Mouse (Mus musculus) erythroblast, embryonic 14.5 days (primary cell): ENCODE results near the gene Tfap2c. TPM values are rescaled to one million over a fixed set of nuclear protein-coding genes. Genes with fewer than 3 reads are reported as not detected.

Experiments
- H3K27me3 ChIP-seq: 2 replicates; pipeline ENCODE4 v1.6.1; 2012; ENCODE audit warnings: inconsistent platforms; ENCODE audit not compliant: control insufficient read depth
- H3K36me3 ChIP-seq: 2 replicates; pipeline ENCODE4 v1.6.1; 2012; ENCODE audit warnings: mild to moderate bottlenecking, inconsistent platforms; ENCODE audit not compliant: control insufficient read depth
- H3K4me1 ChIP-seq: 2 replicates; pipeline ENCODE4 v1.6.1; 2012; ENCODE audit warnings: inconsistent platforms; ENCODE audit not compliant: control insufficient read depth
- H3K4me3 ChIP-seq: replicated peaks from 2 replicates; pipeline ENCODE3; 2012; ENCODE audit warnings: moderate library complexity, mild to moderate bottlenecking, inconsistent platforms
- H3K9me3 ChIP-seq: 2 replicates; pipeline ENCODE4 v1.6.1; 2012; ENCODE audit warnings: low read length, inconsistent platforms, mixed read lengths; ENCODE audit not compliant: control insufficient read depth
- GATA1 ChIP-seq: IDR thresholded peaks from 2 replicates; pipeline ENCODE4 v1.6.1; 2012; ENCODE audit warnings: low read length, inconsistent platforms, mixed read lengths
- TAL1 ChIP-seq: IDR thresholded peaks from 3 replicates; pipeline ENCODE4 v1.6.1; 2012; ENCODE audit warnings: low read length, inconsistent platforms, mixed read lengths
- polyA plus RNA-seq: library from polyadenylated mRNA; stranded (reverse); fragments of >175 nt; gene quantifications from 2 replicates; pipeline ENCODE4 v1.2.3, GENCODE M21; 2012

Gene Tfap2c
- polyA plus RNA-seq, 1 experiment = not detected

GRCm38 (mm10) chr2:172590839-172591238 is 41.4 kb downstream of the Tfap2c start:
- Histone ChIP-seq H3K27me3 (no peaks in the 10 kb centered on the region), H3K4me1 (peaks cover 10% of the 10 kb centered on the region), H3K9me3 (no peaks in the 10 kb centered on the region; the same call in 1 of the 2 replicates), H3K36me3 (no peaks in the 10 kb centered on the region), H3K4me3 (no peak overlapping the region)
- TF ChIP-seq TAL1 = no peak
- no peak for TF ChIP-seq GATA1

- TF ChIP-seq TAL1 = no peak
- no peak for TF ChIP-seq GATA1
- peaks cover 10% of the 10 kb centered on the region for H3K4me1 ChIP-seq
These were observed 44.9 kb downstream of the Tfap2c start for GRCm38 (mm10) chr2:172594326-172594725.

GRCm38 (mm10) chr2:172597056-172597455 is 47.7 kb downstream of the Tfap2c start:
- H3K4me1 ChIP-seq = no peaks in the 10 kb centered on the region
- no peaks in the 10 kb centered on the region; the same call in 1 of the 2 replicates for H3K9me3 ChIP-seq
- TF ChIP-seq GATA1 = no peak
- TF ChIP-seq TAL1 = no peak
- H3K4me3 ChIP-seq = no peak overlapping the region
- no peaks in the 10 kb centered on the region for H3K27me3 ChIP-seq
- no peaks in the 10 kb centered on the region for H3K36me3 ChIP-seq

More at GRCm38 (mm10) chr2:172594326-172594725, 44.9 kb downstream of the Tfap2c start:
- Histone ChIP-seq H3K27me3 (no peaks in the 10 kb centered on the region), H3K9me3 (no peaks in the 10 kb centered on the region; the same call in 1 of the 2 replicates), H3K4me3 (no peak overlapping the region), H3K36me3 (no peaks in the 10 kb centered on the region)

- Histone ChIP-seq H3K27me3 (no peaks in the 10 kb centered on the region), H3K4me1 (no peaks in the 10 kb centered on the region), H3K36me3 (no peaks in the 10 kb centered on the region), H3K4me3 (no peak overlapping the region), H3K9me3 (no peaks in the 10 kb centered on the region; the same call in 1 of the 2 replicates)
- TF ChIP-seq TAL1 = no peak
- no peak for TF ChIP-seq GATA1
These were observed 48.5 kb downstream of the Tfap2c start for GRCm38 (mm10) chr2:172597881-172598280.

GRCm38 (mm10) chr2:172604625-172605024 is 55.2 kb downstream of the Tfap2c start:
- Histone ChIP-seq H3K27me3 (no peaks in the 10 kb centered on the region), H3K36me3 (no peaks in the 10 kb centered on the region), H3K4me1 (no peaks in the 10 kb centered on the region), H3K4me3 (no peak overlapping the region), H3K9me3 (peaks cover 3% of the 10 kb centered on the region; the same call in 1 of the 2 replicates)
- TF ChIP-seq TAL1 = no peak
- no peak for TF ChIP-seq GATA1

- Histone ChIP-seq H3K9me3 (peaks cover 3% of the 10 kb centered on the region; the same call in 1 of the 2 replicates), H3K4me1 (no peaks in the 10 kb centered on the region), H3K36me3 (no peaks in the 10 kb centered on the region), H3K27me3 (no peaks in the 10 kb centered on the region), H3K4me3 (no peak overlapping the region)
- TF ChIP-seq TAL1 (no peak), GATA1 (no peak)
These were observed 56.2 kb downstream of the Tfap2c start for GRCm38 (mm10) chr2:172605642-172606041.

- Histone ChIP-seq H3K4me3 (no peak overlapping the region), H3K36me3 (no peaks in the 10 kb centered on the region), H3K9me3 (peaks cover 3% of the 10 kb centered on the region; the same call in 1 of the 2 replicates), H3K27me3 (no peaks in the 10 kb centered on the region), H3K4me1 (no peaks in the 10 kb centered on the region)
- TF ChIP-seq GATA1 = no peak
- TF ChIP-seq TAL1 = no peak
These were observed 58.3 kb downstream of the Tfap2c start for GRCm38 (mm10) chr2:172607710-172608109.

Other genes with a start within 250 kb of the Tfap2c start
- gene Fam210b, start 204.0 kb upstream of the Tfap2c start, polyA plus RNA-seq = 35.0 and 48.5 TPM in 2 replicates
- 5.1 and 10.9 TPM in 2 replicates for gene Aurka, start 179.1 kb upstream of the Tfap2c start, polyA plus RNA-seq
- 0.76 and 1.7 TPM in 2 replicates for gene Cstf1, start 178.9 kb upstream of the Tfap2c start, polyA plus RNA-seq
- gene Cass4, start 155.8 kb upstream of the Tfap2c start, polyA plus RNA-seq = not detected in 2 replicates
- 3.9 and 4.2 TPM in 2 replicates for gene Rtf2, start 109.0 kb upstream of the Tfap2c start, polyA plus RNA-seq
- not detected in 2 replicates for gene Gcnt7, start 91.0 kb upstream of the Tfap2c start, polyA plus RNA-seq
- gene Fam209, start 77.1 kb upstream of the Tfap2c start, polyA plus RNA-seq = not detected in 2 replicates